Mouse (Mus musculus): ENCODE data around the gene Prune1. TPM values are rescaled to one million over a fixed set of nuclear protein-coding genes. Genes with fewer than 3 reads are reported as not detected.

The Prune1 gene
- total RNA-seq, 2 experiments from 2014 or later = 36.5 to 38.3 TPM

DNA sequence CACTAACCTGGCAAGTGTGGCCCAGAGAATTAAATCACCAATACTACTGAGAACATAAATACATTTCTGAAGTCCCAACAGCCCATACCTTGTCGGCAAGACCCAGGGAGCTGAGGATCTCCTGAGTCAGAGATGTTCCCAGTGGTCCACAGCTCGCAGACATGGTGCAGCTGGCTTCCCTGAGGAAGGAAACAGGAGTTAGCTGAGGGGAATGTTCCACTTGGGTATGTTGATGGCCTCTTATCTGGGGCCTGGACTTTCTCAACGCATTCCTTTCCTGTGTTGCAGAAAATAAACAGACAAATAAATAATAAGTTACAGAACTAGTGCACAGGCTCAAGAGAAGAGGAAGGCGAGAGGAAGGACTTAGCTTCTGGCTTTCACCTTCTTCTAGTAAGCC, 24.4 kb upstream of the Prune1 start:
- no peak for DNase-seq

DNA sequence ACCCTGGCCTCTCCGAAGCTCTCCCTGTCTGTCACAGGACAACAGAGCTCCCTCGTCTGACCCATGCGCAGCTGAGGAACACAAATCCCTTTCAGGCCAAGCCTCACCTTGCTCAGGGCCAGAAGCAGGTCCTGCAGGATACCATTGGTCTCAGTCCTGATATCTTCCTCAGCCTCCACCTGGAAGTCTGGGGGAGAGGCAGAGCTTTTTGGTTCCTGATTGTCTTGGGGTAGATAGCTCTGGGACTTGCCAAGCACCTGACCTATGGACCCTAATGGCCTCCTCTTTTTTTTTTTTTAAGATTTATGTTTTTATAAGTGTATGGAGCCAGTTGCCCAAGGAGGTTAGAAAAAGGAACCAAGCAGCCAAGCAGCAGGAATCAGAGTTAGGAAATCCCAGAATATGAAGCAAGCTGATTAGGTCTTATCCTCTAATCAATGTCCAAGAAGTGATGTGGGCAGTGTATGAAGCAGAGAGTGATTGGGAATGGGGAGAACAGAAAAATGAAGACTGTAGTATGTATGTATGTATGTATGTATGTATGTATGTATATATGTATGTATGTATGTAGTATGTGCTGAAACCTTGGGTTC, 19.4 kb upstream of the Prune1 start:
- DNase-seq = no peak

GRCm38 (mm10) chr3:95298018-95298417, 16.1 kb upstream of the Prune1 start:
- no peak for DNase-seq

- no peak for DNase-seq
These were observed 14.2 kb upstream of the Prune1 start for GRCm38 (mm10) chr3:95296103-95296469.

DNA sequence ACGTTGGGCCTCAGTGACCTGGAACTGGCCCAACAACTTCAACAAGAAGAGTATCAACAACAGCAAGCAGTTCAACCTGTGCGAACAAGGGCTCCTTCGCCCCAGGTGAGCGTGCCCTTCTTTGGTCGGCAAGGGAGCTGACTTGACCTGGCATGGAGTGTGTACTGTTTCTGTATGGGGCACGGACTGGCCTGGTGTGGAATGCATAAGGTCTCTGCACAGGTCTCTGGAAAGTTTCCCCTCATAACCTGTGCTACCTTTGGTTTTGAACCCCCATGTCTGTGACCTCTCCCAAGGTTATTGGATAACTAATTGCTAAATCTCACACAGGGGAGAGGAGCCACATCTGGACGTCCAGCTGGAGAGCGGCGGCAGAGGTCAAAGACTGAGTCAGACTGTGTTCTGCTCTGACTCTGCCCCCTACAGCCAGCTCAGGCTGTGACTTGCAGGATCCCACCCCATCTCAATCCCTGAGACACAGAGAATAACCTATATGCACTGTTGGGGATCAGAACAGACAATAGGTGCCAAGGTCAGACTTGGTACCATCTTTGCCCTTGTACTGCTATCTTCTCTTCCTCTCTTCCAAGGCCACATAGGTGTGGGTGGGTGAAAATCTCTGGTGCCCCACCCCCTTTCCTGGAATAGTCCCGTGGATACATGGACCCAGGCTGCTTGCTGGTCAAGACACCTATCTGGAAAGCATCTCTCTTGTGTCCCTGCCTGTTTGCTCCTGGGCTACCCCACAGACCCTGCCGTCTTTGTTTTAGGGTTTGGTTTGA, 13.6 kb upstream of the Prune1 start:
- DNase-seq = no peak

DNA sequence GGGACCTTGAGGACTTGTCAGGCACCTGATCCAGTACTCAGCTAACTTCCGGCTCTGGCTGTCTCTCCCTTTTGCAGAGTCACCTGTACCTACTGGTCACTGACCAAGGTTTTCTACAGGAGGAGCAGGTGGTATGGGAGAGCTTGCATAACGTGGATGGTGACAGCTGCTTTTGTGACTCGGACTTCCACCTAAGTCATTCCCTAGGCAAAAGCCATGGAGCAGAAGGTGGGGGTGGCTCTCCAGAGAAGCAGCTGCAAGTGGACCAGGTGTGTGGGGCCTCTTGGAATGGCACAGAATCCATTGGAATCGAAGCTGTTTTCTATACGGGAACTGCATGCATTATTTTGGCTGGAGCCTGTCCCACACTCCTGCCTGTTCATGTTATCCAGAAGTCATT, 12.8 kb upstream of the Prune1 start:
- DNase-seq = no peak

- no peak for DNase-seq
These were observed 12.4 kb upstream of the Prune1 start for GRCm38 (mm10) chr3:95294316-95294715.

DNA sequence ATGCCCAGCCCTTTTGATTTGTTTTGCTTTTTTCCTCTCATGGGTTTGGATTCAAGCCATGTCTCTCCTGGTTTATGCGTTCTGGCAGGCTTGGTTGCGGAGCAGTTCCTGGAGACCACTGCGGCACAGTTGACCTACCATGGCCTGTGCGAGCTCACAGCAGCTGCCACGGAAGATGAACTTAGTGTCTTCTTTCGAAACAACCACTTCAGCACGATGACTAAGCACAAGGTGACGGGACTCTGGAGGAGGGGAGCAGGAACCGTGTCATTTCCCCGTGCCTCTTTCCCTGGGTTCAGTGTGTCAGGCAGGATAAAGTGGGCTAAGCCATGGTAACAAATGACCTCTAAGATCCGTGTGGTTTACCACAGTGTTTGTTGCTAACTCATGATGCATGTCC, 11.7 kb upstream of the Prune1 start:
- no peak for DNase-seq

GRCm38 (mm10) chr3:95292899-95293298, 11.0 kb upstream of the Prune1 start:
- no peak for DNase-seq

- DNase-seq = no peak
These were observed 9.2 kb upstream of the Prune1 start for GRCm38 (mm10) chr3:95291041-95291440.

GRCm38 (mm10) chr3:95290156-95290555, 8.3 kb upstream of the Prune1 start:
- DNase-seq = no peak

- DNase-seq = no peak
These were observed 7.5 kb upstream of the Prune1 start for GRCm38 (mm10) chr3:95289419-95289818.

DNA sequence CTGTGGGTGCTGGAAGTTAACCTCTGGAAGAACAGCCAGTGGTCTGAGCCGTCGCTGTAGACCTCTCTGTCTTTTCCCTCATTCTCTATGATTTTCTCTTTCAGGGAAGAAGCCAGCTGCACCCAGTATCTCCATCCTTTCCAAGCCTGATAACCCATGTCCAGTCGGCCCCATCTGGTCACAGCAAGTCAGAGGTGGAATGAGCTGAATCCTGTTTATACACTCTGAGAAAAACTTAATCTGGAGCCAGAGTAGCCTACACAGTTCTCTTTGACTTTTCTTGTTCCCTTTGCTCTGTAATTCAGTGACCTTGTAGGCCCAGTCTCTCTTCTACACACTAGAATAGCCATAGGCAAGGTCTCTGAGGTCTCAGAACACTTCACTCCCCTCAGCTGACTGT, 5.7 kb upstream of the Prune1 start:
- DNase-seq = no peak

DNA sequence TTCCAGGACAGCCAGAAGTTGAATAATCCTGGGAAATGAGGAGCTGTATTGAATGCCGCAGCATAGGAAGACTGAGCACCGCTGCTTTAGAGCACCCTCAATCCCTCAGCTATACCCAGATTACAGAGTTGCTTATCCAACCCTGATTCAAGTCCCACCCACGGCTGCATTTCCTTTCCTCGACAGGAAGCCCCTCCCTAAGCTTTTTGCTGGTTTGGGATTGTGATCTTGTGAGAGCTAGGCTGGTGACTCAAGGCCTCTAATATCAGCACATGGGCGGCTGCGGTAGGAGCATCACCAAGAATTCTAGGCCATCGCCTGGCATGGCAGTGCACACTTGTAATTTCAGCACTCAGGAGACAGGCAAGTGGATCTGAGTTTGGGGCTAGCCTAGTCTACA, 4.6 kb upstream of the Prune1 start:
- no peak for DNase-seq

DNA sequence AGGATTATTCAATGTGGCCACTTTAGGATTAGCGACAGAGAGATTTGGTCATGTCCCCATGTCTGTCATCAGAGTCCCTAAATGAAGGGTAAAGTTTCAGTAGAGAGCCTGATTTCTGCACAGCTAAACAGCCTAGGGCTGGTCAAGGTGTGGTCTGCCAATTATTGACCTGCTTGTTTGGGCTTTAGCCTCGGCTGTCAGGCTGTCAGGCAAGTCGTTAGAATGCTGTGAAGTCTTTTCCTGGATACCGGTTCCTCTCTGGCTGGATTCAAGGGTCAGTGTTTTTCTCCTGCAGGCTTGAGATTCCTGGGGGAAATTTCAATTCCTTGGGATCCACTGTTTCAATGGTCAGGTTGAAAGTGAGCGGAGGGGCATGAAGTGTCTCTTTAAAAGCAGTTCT, 4.1 kb upstream of the Prune1 start:
- no peak for DNase-seq

DNA sequence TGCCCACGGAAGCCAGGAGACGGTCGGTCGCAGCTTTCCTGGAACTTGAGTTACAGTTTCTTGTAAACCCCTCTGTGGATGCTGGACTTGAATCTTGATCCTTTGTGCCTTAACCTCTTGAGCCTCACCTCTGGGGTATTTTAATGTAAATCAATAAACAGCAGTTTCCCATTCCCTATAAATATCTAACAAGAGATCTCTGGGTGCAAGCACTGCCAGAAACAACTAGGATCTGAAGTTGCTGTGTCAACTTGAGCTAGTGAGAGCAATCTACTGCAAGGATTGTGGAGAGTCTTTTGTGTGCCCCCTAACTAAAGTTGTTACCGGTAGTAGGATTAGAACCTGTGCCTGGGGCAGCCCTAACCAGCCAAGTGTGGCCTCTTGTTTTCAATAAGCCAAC, 3.5 kb upstream of the Prune1 start:
- DNase-seq = no peak

GRCm38 (mm10) chr3:95284501-95285281, 2.8 kb upstream of the Prune1 start:
- DNase-seq = no peak

DNA sequence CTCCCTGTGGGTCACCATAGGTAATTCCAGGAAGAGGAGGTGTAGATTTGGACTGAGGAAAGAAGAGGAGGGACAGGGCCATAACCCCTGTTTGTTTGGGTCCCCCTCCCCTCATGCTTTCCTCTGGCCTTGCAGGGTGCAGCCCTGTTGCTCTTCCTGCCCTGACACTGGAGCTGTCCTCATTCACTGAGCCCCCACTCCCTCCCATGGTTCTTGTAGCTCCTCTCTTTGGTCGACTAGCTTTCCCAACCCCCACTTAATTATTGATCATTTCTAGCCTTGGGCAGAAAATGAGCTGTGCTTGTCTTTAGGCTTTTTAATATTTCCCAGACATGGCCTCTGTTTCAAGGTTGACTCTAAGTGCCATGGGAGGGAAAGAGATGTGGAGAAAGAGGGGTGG, 2.2 kb upstream of the Prune1 start:
- DNase-seq = no peak

DNA sequence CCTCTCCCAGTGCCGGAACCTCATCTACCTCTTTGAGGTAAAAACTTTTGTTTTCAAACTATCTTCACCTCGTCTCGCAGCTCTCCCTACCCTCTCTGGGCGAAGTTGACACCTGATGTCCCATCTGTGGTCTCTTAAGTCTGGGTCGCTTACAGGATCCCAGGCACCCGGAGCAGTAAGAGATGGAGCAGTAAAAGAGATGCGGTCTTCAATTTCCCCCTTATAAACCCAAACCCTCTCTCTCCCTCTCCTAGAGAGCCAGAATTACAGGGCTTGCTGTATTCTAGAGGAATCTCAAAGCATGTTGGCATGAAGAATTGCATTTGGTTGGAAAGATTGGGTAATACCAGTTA, 1.7 kb upstream of the Prune1 start:
- no peak for DNase-seq

DNA sequence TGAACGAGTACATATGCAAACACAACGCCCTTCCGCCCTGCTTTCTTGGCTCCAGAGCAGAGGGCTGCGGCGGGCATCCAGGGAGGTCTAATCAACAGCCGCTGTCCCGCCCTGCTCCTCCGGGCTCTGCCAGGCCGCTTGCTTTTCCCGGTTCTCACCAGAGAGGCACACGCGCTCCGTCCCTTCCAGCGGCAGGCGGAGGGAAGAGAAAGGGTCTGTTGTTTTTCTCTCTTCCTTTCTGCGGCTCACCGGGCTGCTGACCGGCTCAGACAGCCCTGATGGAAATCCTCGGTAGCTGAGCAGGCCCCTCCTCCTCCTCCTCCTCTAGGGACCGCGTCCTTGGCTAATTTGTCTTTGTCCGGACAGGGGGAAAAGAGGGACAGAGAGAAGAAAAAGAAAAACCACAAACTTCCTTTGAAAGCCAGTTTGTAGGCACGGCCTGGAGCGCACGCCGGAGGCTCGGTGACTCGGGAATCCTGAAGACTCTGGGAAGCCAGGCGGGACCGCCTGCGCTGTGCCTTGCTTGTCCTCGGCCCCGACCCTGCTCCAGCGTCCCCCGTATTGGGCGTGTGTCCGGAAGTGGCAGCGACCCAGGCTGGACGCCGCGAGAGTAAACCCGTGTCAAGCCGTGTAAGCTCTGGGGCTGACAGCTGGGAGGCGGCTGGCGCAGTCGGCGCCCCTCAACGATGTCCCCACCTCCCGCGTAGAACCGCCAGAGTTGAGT, 1.2 kb upstream of the Prune1 start:
- peak; percentile 82 for DNase-seq

DNA sequence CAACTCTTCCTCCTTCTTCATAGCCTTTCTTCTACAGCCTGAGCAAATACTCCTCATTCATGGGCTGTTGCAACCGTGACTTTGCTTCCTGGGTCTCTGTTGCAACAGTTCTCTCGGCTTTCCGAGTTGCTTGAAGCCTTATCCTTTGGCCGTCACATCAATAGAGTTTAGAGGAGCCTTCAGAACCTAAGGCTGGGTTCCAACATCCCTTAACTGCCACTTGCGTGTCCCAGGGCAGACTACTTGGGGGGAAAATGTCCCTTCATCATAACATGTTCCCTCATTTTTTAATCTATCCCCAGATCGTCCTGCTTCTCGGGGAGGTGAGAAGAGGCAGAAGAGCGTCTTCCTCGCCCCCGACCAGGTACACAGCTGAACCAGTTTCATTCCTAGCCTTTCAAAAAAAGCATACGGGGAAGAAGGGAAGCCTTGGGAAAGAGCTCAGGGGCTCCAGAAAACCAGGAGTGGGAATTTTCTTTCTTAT, 547 bp upstream of the Prune1 start:
- DNase-seq = no peak

GRCm38 (mm10) chr3:95280747-95281146, 1.1 kb downstream of the Prune1 start:
- DNase-seq = no peak

DNA sequence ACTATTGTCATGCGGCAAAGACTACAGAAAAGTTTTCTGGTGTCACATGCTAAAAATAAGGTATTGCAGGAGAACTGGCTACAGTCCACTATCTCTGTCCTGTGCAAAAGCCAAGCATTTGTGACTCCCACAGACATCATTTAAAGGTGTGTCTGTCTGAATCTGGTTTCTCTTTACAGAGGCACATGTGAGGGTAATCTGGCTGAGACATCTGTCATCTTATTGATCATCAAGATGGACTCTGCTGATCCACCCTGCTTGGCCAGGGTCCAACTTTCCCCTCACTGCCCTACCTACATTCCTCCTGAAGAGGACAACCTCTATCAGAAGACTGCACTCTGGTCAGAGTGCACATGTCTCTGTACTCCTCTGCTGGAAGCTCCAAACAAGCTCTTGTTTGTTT, 4.7 kb downstream of the Prune1 start:
- DNase-seq = no peak

Measured in gastrocnemius, postnatal 25 days (tissue).